Mouse (Mus musculus): ENCODE measurements at regions not wholly inside any gene's neighbourhood (a gene's known extent, or its start where the extent isn't known, plus 50 kb on each side); places are given as distances from the start of the nearest gene placed in this dataset.
"Not testable (repeated sequence)": the region's sequence is repeated elsewhere in the genome, so short reads cannot be mapped to it uniquely, and the experiment has no call there.

DNA sequence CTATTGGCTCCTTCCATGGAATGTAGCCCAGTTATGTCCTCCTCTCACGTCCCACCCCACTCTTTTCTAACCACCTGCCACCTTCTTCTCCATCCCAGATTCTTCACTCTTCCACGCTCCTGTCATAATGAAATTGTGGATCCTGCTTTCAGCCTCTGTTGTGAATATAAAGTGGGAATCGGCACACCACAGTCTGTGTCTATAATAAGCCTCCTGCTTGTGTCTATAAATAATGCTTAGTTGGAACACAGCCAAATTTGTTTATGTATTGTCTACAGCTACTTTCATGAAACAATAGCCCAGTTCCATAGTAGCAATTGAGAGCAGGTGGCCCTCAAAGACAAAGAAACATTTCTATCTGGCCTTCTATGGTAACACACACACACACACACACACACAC, 137.5 kb upstream of the Rps6ka3 start:
- no peak for DNase-seq

DNA sequence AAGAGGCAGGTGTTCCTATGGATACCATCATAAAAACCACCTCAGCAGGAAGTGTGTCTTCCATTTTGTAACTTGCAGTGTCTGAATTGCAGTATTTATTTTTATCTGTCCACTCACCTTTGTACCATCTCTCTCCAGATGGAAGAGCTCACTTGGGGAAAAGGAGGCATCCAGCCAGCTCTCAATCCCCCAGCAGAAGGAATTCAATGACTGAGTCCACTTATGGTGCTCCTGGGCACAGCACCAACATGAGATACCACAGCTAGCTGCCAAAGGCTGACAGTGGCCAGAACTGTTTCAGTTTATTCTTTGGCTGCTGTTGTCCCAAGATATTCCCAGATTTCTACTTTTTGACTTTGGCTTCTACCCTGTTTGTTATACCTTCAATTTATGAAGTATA, 136.6 kb upstream of the Rps6ka3 start:
- no peak for DNase-seq

GRCm38 (mm10) chrX:159080508-159080907, 129.6 kb upstream of the Rps6ka3 start:
- no peak for DNase-seq

DNA sequence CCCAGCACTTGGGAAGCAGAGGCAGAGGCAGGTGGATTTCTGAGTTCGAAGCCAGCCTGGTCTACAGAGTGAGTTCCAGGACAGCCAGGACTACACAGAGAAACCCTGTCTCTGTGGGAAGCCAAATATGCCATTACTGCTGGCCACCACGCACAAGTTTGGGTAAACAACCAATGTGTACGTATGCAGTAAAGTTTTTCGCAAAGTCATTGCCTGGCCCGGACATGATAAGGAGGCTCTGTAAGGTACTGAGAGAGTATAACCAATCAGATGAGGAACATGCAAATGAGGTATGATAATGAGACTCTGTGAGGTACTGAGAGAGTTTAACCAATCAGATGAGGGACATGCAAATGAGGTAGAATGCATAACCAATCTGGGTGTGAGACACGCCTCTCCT, 99.5 kb upstream of the Rps6ka3 start:
- not testable (repeated sequence) for DNase-seq

GRCm38 (mm10) chrX:159116210-159116609, 93.9 kb upstream of the Rps6ka3 start:
- no peak for DNase-seq

DNA sequence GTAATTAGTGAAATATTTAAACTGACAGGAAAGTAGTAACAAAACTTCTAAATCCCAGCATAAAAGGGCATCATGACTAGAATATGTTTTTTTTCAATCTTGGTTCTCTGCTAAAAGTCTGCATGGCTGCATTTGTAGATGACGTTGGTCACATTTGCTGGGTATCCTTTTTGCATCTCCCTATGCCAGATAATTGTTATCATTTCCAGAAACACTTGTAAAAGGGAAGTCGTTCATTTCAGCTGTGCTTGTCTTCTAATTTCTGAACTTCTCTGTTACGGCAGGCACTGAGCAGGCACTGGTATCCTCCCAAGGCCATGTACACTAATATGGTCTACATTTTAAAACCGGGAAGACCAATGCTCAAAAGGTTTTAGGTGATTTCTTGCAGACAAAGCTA, 69.6 kb upstream of the Rps6ka3 start:
- DNase-seq, result no peak

DNA sequence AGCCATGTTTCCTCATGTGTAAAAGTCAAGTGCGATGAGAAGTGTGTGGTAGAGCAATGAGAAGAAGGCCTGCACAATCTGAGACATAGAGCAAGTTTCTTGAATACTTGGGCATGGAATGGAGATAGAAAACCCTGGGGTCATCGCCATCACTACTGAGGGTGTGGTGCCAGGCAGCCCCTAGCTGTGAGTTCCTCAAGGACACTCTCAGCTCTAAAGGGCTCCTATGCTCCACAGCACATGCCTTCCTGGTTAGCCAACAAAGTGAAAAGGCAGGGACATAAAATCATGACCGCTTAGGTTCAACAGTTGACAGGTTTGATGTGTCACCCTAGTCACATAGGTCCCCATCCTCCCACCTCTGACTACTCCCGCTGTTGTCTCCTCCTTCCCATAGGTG, 66.8 kb upstream of the Rps6ka3 start:
- DNase-seq, result no peak

GRCm38 (mm10) chrX:159144674-159145073, 65.4 kb upstream of the Rps6ka3 start:
- DNase-seq, result no peak

GRCm38 (mm10) chrX:159145212-159145611, 64.9 kb upstream of the Rps6ka3 start:
- DNase-seq, result no peak

DNA sequence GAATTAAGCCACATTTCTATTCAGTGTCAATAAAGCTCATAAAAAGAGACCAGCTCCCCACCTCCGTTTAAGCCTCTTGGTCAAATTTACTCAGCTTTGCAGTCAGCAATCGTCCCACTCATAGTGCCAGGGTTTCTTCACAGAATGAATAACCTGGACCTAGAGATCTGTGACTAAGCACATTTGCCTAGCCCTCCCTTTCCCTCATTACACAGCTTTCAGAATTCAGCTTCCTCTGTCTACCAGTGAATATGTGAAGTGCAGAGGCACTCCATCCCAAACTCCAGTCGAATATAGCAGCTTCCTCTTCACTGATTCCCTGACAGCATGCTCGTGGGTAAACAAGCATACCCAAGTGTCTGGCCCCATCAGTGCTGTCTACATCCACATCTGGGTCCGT, 54.3 kb upstream of the Rps6ka3 start:
- DNase-seq, result peak; percentile 5

DNA sequence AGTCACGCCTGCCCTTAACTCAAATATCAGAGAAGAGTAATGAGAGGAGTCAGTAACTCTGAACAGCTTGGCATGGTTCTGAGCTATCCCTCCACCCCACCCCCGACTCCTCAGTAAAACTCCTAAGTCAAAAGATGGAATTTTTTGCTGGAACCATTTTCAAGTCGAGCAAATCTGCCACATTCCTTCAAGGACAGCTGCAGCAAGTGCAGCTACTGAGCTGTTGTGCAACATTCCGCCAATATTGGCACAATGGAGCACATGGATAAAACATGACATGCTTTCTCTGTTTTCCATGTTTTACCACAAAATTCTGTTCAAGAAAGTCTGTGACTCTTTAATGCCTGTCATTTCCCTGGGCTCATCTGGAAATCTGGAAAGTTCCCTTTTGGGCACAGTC, 53.1 kb upstream of the Rps6ka3 start:
- no peak for DNase-seq

DNA sequence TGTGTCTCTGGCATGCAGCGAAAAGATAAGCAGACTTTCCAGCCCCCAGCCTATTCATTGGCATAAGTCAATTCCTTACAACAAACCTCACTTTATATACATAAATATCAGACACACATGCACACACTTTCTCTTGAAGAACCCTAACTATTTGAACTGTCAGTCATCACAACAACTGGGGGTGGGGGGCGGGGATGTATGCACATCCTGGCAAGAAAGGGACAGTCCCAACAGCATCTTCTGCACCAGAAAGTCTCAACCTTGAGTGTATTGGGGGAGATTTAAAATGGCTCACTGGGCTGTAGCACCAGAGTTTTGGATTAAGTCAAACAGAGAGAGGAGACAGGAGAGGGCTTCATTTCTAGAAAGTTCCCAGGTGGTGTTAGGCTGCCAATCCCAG, 50.4 kb upstream of the Rps6ka3 start:
- no peak for DNase-seq
